Mouse (Mus musculus): ENCODE measurements at regions not wholly inside any gene's neighbourhood (a gene's known extent, or its start where the extent isn't known, plus 50 kb on each side); places are given as distances from the start of the nearest gene placed in this dataset.
A peak's percentile ranks its signal among the peaks of the same experiment; 100 is the strongest.
"Not testable (repeated sequence)": the region's sequence is repeated elsewhere in the genome, so short reads cannot be mapped to it uniquely, and the experiment has no call there.

GRCm38 (mm10) chr2:147307488-147308386 is 54.0 kb upstream of the Pax1 start:
- DNase-seq (ENCODE audit: extremely low read depth, insufficient read length, low spot score) = peak; percentile 15

- no peak for DNase-seq (ENCODE audit: extremely low read depth, insufficient read length, low spot score)
These were observed 55.0 kb upstream of the Pax1 start for GRCm38 (mm10) chr2:147306728-147307127.

DNA sequence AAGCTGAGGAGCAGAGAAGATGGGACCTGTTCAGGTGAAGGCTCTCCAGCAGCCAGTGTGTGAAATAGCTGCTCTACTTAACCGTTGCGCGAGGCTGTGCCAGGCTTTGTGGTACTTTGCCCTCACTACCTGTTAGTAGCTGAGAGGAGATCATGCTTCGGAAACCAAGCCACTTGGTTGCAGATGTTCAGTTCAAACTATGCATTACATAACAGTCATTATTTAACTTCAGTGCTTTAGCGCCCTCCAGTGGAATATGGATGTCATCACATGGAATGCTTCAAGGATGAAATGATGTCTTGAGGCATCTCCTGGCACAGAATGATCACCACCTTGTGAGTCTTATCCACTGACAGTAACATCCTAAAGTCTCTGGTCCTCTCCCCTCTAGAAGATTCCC is 56.5 kb upstream of the Pax1 start:
- DNase-seq (ENCODE audit: extremely low read depth, insufficient read length, low spot score) = no peak

- no peak for DNase-seq (ENCODE audit: extremely low read depth, insufficient read length, low spot score)
These were observed 61.2 kb upstream of the Pax1 start for GRCm38 (mm10) chr2:147300503-147300902.

- peak; percentile 32 for DNase-seq (ENCODE audit: extremely low read depth, insufficient read length, low spot score)
These were observed 62.4 kb upstream of the Pax1 start for GRCm38 (mm10) chr2:147299359-147299758.

DNA sequence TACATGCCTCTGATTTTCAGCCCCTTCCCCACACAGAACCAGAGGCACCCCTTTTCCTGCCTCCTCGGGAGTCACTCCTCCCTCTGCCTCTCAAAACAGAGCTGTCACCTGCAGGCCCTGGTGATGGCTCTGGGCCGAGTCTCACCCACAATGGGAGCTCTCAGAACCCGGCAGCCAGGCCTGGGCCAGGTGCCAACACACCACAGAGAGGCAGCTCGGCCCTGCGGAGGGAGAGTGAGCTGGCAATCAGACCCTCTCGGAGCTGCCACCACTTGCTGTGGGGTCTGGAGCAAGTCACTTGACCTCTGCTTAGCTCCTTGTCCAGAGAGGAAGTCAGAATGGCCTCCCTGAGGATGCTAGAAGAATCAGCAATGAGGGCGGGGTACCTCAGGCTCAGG is 63.2 kb upstream of the Pax1 start:
- peak; percentile 50 for DNase-seq (ENCODE audit: extremely low read depth, insufficient read length, low spot score)

- no peak for DNase-seq (ENCODE audit: extremely low read depth, insufficient read length, low spot score)
These were observed 63.7 kb upstream of the Pax1 start for GRCm38 (mm10) chr2:147297876-147298498.

DNA sequence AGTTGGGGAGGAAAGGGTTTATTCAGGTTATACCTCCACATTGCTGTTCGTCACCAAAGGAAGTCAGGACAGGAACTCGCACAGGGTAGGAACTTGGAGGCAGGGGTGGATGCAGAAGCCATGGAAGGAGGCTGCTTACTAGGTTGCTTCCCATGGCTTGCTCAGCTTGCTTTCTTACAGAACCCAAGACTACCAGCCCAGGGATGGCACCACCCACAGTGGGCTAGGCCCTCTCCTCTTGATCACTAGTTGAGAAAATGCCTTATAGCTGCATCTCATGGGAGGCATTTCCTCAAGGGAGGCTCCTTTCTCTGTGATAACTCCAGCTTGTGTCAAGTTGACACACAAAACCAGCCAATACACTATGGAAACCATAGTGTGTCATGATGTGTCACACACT is 66.8 kb upstream of the Pax1 start:
- DNase-seq (ENCODE audit: extremely low read depth, insufficient read length, low spot score) = not testable (repeated sequence)

GRCm38 (mm10) chr2:147293294-147293688 is 68.4 kb upstream of the Pax1 start:
- no peak for DNase-seq (ENCODE audit: extremely low read depth, insufficient read length, low spot score)

DNA sequence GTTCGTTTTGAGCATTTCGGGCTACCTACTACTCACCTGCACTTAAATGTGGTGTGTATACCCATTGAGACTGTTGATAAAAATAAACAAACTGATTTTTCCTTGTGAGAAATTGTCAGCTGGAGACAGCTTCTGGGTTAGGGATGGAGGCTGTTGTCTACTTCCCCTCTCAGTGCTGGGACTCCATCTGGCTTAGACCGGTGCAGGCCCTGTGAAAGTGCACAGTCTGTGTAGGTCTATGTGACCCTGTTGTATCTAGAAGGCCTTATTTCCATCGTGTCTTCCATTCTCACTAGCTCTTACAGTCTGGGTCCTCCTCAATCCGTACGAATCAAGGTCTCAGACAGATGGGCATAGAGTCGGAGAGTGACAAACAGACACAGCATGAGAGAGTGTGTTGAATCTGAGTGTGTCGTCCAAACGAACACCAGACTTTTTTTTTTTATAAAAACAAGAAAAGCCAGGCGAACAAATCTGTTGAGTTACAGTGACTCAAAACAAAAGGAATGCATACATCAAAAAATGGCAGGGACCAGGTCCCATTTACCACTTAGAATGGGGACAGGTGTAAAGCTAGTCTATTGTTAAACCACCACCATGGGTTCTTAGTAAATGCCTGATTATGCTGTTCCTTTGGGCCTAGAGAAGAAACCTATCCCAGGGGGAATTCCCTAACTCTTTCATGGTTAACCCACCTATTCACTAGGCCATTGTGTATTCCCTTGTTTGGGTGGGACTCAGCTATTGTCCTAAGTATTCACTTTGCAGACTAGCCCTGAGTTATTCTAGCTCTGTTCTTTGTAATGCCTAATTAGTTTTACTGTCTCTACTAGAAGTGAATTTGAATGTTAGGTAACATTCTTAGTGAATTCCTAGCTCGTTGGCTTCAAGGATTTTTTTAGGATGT is 69.1 kb upstream of the Pax1 start:
- DNase-seq (ENCODE audit: extremely low read depth, insufficient read length, low spot score) = no peak

- no peak for DNase-seq (ENCODE audit: extremely low read depth, insufficient read length, low spot score)
These were observed 78.3 kb upstream of the Pax1 start for GRCm38 (mm10) chr2:147283390-147283789.

DNA sequence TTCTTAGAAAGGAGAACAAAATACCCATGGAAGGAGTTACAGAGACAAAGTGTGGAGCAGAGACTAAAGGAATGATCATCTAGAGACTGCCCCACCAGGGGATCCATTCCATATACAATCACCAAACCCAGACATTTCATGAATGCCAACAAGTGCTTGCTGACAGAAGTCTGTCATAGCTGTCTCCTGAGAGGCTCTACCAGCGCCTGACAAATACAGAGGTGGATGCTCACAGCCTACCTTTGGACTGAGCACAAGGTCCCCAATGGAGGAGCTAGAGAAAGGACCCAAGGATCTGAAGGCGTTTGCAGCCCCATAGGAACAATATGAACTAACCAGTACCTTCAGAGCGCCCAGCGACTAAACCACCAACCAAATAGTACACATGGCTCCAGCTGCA is 83.6 kb upstream of the Nkx2-2 start:
- DNase-seq (ENCODE audit: extremely low read depth, insufficient read length, low spot score) = no peak

- DNase-seq (ENCODE audit: extremely low read depth, insufficient read length, low spot score) = no peak
These were observed 75.1 kb upstream of the Nkx2-2 start for GRCm38 (mm10) chr2:147269171-147269570.

DNA sequence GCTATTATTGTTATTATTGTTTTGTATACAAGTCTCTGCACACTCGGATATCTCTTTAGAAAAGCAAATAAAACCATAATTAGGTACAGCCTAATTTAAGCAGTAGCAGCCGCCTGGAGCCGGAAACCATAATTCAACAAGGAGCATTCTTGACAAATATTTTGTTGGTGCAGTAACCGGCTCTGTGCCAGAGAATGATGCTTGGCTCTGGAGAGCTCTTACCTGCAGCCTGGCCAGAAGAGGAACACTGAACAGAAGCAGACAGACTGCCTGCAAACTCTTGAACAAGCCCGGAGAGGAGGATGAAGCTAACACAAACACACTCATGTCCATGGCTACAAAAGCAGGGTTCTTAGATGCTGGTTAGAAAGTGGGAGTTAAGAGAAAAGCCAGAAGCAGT is 73.9 kb upstream of the Nkx2-2 start:
- DNase-seq (ENCODE audit: extremely low read depth, insufficient read length, low spot score) = no peak

GRCm38 (mm10) chr2:147267257-147267656 is 73.2 kb upstream of the Nkx2-2 start:
- no peak for DNase-seq (ENCODE audit: extremely low read depth, insufficient read length, low spot score)

DNA sequence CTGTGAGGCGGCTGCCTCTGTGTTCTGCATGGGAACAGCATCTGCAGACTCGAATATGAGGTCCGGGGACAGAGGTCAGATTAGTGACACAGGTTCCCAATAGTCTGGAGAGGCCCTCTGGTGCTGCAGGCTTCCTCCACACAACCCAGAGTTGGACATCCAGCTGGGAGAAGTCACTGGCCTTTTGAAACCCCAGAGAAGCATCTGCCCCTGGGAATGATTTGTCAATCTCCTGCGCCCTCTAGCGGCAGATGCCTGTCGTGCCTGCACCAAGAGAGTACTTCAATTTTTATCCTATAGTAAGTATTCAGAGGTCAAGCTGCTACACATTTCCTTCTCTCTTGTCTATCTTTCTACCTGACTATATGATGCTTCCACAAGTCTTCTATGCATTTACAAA is 62.7 kb upstream of the Nkx2-2 start:
- DNase-seq (ENCODE audit: extremely low read depth, insufficient read length, low spot score) = peak; percentile 11

- DNase-seq (ENCODE audit: extremely low read depth, insufficient read length, low spot score) = no peak
These were observed 60.9 kb upstream of the Nkx2-2 start for GRCm38 (mm10) chr2:147254944-147255343.

DNA sequence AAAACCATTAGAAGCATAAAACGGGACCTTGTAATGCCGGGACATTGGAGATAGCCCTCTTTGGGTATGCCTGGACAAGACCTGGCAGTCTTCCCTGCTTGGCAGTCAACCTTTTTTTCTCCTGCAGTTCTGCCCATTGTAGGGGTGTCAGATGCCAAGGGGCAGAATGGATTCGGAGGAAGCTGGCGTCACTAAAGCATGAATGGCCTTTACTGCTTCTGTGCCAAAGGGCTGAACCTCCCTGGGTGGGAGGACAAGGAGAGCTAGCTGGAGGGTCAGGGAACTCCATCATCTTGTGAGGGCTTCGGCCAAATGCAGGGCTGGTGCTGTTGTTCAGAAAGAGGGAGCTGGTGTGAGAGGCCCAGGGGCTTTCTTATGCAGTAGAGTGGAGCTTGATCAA is 60.1 kb upstream of the Nkx2-2 start:
- no peak for DNase-seq (ENCODE audit: extremely low read depth, insufficient read length, low spot score)

GRCm38 (mm10) chr2:147247981-147248514 is 54.0 kb upstream of the Nkx2-2 start:
- DNase-seq (ENCODE audit: extremely low read depth, insufficient read length, low spot score) = no peak

- no peak for DNase-seq (ENCODE audit: extremely low read depth, insufficient read length, low spot score)
These were observed 53.2 kb upstream of the Nkx2-2 start for GRCm38 (mm10) chr2:147247238-147247637.

GRCm38 (mm10) chr2:147244406-147244805 is 50.4 kb upstream of the Nkx2-2 start:
- no peak for DNase-seq (ENCODE audit: extremely low read depth, insufficient read length, low spot score)

All from 3134 (cell line).